Mouse (Mus musculus) cerebellum, adult 9-10 months (tissue): ENCODE measurements around the gene B4galnt1.
"Not testable (repeated sequence)": the region's sequence is repeated elsewhere in the genome, so short reads cannot be mapped to it uniquely, and the experiment has no call there.

Experiments used
- DNase-seq: peaks from one replicate; pipeline ENCODE4 v3.0.0; 2022

The B4galnt1 gene

DNA sequence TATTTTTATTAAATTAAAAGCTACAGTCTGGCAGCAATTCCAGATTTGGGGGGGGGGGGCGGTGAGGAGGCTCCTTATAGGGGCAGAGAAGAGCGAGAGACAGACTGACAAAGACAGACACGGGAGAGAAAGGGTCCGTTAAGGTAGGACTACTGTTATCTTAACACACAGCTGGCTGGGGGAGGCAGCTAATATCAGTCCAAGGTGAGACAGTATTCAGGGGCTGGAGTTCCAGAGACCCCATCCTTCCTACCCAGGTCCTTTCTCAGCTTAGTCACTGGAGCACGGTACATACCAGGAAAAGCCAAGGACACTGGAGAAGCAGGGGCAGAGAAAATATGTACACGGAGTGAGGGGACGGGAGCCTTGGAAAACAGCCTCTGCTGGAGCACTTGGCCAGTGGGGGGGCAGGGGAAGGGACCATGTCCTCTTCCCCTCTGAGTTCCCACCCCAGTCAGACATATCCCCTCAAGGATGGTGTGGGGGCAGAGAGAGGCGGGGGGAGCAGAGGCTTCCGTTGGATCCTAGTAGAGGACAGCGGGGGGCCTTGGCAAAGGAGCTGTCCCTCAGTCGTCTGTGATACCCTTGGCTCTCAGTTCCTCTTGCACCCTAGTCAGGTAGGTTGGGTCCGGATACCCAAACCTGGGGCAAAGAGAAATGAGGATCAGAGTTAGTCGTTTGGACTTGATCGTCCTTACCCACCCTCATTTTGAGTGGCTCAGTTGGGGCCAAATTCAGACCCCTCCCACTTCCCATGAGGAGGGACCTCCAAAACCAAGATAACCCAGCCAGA, 25.6 kb downstream of the B4galnt1 start:
- DNase-seq, result no peak

DNA sequence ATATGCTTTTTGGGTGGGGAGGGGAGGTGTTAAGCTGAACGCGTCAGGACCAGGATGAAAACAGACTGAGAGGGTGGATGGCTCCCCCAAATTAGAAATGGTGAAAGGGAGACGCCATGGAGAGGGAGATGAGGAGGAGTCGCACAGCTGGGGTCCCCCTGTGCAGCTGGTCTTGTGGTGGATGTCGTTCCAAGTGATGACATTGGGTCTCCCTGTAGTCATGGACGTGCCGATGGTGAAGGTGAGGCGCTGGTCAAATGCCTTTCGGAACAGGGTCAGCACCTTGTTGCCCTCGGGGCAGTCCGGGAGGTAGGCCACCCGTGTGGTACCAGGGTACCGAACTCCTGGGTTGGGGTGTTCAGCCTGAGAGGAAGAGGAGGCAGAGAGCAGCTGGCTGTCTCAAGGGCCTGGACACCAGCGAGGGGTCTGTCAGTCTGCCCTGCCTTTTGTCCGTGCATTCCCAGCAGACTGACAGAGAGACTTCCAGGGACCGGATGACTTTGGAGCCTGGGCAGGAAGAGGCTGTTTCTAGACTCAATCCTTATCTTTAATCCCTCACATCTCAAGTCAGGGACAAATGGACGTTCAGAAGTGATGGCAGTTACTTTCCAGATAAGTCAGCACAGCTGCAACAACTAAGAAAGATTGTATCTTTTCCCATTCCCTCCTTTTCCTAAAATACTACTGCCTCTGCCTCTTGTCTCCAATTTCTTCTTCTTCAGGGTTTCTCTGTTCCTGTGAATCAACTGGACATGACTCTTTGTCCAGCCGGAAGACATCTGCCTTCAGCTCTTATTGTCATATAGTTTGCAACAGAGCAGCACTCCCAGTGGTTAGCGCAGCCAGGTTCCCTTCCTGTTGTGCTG, 26.4 kb downstream of the B4galnt1 start:
- DNase-seq, result no peak

DNA sequence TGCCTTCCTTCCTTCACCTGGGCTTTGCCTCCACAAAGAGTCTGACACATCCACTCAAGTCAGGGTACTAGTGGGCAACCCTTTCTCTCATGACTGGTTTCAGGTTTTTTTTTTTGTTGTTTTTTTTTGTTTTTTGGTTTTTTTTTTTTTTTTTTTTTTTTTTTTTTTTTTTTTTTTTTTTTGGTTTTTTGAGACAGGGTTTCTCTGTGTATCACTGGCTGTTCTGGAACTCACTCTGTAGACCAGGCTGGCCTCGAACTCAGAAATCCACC, 27.0 kb downstream of the B4galnt1 start:
- not testable (repeated sequence) for DNase-seq

DNA sequence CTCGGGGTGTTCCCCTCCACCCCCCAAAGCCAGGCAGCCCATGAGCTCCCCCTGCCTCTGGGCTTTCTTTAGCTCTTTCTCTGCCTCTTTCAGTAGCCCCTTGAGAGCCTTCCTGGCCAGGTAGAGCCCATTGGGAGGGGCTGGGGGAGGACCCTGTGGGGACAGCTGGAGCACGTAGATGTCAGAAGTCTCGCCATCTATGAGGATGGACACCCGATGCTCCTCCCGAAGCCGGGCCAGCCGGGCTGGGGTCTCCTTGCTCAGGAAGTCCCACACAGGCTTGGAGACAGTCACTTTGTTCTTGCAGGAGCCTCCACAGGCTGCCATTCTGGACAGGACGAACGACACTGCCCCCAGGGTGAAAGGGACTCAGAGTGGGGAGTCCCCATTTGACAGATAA, 28.0 kb downstream of the B4galnt1 start:
- DNase-seq, result no peak

DNA sequence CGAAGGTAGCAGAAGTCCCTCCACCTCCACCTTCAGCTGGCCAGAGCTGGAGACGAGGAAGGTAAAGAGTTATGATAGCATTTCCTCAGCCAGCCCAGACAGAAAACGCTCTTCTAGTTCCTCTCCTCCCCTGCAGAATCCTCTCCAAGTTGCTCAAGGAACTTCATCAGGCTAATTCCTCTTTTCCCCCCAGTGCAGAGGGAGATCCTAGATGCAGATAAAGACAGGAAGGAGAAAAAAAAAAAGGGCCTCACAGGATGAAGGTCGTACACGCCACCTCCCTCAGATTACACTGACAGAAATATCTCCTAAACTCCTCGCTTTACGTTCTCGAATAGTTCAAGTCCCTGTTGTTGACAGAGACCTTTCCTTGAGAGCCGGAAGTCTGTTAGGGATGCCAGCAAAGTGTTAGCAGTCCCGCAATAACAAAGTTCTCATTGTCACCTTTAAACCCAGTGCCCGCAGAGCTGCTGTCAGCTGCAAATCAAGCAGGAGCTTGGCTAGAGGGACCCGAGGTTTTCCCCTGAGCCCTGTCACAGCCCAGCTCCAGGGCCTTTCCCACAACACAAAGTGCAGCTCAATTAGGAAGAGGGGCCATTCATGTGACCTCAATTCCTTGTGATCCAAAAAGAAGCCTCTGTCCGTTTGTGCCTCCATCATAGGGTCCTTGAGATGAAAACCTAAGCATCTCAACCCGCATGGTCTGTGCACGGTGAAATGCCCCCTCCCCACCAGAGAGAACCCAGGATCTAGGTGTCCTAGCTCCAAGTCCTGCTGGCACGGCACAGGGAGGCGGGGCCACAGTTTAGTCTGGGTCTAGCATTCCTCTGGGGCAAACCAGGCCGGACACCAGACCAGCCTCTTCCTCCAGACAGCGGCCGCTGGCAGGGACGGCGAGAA, 29.7 kb downstream of the B4galnt1 start:
- peak; percentile 78 for DNase-seq

DNA sequence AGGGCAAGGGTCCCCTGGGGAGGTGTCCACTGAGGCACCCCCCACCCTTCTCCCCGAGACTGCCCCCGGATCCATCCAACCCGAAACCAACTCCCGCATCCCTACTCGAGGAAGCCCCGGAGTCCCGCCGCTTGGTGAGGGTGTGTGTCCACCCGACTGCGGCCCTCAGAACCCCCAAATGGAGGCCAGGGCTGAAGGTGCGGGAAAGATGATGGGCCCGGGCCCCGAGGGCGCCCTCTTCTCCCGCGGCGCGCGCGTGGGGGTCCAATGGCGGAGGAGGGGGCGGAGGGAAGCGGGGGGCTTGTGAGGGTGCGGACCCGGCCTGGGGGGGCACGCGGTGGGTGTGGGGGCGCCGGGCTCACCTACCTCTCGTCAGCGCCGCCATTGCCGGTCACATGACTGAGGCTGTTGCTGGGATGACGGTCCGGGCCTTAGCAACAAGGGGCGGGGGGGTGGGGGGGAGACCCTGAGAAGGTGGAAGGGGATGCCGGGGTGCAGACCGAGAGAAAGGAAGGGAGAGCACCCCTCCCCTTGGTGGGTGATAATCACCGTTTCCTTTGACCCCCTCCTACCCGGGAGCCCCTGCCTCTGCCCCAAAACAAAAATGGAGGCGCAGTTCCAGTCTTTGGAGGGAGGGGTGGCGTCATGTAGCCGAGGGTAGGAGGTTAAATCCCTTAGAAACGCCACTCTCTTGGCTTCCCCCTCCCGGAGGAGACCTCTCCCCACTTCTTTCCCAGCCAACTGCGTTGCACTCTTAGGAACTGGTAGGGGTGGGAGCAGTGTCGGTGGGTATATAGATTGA, 30.5 kb downstream of the B4galnt1 start, which contains the start of gene Dtx3:
Dtx3 (minus strand) TSS at position 401 of the 802 bp plus-strand sequence.
- DNase-seq, result no peak

DNA sequence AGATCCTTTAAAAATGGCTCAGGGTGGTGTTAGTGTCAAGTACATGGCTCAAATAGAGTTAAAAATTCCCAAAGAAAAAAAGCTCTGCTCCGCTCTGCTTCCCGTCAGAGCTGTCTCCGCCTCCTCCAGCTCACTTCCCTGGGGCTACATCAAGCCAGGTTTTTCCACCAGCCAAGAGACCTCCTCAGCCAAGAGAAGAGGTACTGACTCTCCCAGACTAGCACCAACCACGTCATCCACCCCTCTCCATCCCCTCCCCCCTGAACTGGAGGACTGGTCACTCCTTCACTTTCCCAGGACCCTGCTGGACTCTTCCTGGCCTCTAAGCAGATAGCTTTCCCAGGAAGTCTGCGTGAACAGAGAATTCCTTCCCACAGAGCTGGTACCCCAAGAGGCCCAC, 31.4 kb downstream of the B4galnt1 start:
- DNase-seq, result peak; percentile 76

DNA sequence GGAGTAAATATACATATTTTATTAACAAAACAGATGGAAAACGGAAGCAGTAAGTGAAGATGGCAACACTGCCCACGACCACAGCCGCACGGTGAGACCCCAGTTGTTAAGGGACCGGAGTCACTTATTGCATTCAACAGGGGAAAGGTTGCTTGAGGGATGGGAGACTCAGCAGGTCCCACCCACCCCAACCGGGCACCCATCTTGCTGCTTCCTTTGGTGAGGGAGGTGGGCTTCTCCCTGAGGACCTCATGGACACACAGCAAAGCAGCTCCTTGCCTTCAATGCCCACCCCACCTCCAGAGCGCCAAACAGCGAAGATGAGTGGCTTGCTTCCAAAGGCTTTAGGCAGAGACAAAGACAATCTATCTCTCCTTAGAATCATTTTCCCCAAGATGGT, 32.1 kb downstream of the B4galnt1 start:
- DNase-seq, result no peak

DNA sequence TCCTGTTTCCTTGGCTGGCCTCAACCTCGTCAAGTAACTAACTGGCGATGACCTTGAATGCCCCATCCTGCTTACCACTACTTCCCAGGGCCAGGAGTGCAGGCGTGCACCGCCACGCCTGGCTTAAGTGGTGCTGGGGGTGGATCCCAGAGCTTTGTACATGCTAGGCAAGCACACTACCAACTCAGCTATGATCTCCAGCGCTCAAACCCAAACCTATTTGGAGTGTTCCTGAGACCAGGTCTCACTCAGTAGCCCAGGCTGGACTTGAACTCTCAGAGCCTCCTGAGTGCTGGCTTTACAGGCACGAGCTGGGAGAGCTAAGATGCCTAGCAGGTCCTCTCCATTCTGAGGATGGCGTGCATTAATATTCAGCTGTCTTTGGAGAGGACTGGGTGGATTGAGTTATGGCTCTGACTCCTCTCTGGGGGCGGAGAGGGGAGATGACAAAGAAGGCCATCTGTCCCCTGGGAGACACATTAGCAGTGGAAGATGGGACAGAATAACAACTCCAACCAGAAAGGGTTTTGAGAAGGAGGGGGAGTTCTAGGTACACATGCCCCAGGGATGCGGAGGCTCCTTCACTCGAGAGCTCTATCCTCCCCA, 32.6 kb downstream of the B4galnt1 start:
- no peak for DNase-seq

DNA sequence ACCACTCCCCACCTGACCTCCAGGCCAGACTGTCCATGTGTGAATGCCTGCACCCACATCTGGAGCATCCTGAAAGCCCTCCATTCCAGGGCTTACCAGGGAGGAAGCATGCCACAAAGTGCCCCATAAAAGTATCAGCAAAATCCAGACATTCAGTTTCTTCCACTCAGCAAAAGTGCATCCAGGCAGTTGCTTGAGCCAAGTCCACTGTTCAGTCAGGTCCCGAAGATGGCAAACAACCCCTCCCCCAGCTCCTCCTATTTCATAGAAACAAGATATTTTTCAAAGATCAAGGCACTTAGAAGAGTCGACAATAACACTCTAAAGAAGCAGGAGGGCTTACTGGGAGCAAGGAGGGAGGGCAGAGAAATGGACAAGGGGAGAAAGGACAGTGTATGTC, 33.5 kb downstream of the B4galnt1 start:
- DNase-seq, result no peak

DNA sequence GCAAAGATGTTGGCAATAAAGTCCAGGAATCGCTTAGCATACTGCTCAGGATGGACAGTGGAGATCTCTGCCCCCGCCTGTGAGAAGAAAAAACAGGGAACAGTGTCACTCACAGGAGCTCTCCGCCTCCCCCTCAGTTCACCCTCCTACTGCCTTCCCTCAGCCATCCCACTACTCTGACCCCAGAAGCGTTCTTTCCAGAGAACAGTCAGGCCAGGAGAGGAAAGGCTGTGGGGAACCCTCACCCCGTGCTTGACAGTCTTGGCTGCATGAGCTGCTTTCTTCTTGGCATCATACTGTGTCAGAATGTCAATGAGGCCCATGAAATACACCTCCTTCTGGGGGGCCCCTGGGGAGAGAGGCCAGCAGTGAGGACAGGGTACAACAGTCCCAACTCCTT, 34.0 kb downstream of the B4galnt1 start:
- no peak for DNase-seq

DNA sequence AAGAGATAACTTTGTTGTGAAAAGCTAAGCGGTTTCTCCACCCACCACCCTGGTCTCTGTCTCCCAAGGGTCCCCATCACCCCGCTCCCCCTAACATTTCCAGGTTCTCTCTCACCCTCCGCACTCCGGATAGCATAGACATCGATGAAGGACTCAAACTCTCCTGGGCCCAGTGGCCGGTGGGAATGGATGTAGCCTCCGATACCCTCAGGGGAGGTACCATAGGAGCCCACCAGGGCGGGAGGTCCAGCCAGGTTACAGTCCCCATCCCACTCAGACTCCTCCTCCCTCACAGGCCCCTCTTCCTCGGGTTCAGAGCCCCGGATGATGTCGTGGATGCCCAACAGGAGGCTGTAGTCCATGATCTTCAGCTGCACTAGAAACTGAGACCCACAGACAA, 34.4 kb downstream of the B4galnt1 start:
- DNase-seq, result no peak

DNA sequence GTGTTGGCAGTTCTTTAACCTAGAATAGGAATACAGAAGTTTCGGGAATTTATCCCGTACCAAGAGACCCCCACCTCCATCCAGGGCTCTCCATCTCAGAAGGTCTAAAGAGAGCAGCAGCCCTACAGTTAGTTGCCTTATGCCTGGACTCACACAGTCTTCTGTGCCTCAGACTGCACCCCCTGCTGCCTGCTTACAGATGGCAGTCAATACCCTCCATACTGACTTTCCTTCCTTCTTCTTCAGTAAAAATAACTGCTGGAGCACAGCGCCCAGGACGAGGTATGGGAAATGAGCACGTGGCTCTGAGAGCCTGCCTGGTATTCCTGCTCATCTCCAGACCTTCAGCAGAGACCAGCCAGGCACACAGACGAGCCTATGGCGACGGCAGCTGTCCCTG, 35.3 kb downstream of the B4galnt1 start:
- no peak for DNase-seq

DNA sequence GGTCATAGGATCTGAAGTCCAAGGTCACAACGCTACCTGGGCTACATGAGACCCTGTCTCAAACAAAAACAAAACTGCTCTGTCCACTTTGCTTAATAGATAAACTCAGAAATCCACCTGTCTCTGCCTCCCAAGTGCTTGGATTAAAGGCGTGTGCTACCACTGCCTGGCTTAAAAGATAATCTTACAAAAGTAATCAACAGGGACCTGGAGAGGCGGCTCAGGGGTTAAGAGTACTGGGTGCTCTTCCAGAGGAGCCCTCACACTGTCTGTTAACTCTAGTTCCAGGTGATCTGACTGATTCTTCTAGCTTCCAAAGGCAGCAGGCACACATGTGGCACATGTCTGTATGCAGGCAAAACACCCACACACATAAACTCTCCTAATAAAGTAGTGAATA, 38.1 kb downstream of the B4galnt1 start:
- DNase-seq, result no peak

DNA sequence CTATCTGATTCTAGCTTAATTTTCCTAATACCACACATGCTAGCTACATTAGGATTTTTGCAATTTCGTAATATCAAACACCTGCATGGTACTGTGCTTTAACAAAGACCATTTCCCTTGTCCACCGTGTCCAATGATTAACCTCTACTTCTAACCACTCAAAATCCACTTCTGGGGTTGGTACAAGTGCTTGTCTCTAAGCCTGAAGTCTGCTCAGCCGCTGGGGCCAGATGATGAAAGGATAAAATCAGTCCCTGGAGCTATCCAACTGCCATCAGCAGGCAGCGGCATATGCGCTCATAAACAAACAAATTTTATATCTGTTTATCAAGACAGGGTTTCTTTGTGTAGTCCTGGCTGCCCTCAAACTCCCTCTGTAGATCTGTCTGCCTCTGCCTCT, 39.6 kb downstream of the B4galnt1 start:
- DNase-seq, result no peak

DNA sequence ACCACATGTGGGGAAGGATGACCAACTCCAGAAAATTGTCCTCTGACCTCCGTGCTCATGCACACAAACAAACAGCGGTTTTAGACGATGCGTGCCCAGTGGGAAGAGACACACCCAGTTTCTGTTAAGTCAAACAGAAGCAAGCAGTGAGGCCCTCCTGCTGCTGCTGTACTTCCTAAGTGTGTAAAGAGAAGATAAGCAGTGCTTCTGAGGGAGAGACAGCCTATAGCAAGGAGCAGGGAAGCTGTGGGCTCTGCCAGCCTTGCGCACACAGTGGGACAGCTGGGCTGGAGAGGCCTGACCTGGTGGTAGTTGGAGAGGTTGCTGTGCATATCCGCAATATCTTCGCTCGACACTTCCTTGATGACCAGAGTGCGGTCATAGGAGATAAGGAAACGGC, 40.3 kb downstream of the B4galnt1 start:
- no peak for DNase-seq

DNA sequence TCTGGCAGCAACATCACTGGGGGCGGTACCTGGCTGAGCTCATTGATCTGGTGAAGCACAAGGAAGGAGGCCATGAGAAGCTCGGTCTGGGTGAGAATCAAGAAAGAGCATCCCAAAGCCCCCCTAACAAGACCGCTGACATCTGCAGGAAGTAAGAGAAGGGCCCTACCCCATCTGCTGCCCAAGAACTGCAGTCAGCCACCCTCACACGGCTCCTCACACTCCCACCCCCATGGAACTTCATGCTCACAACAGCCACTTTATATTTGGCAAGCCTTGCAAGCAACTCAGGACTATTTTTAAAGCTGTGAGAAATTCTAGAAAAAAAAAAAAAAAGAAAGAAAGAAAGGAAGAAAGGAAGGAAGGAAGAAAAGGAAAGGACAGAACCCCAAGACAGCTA, 43.9 kb downstream of the B4galnt1 start:
- no peak for DNase-seq

DNA sequence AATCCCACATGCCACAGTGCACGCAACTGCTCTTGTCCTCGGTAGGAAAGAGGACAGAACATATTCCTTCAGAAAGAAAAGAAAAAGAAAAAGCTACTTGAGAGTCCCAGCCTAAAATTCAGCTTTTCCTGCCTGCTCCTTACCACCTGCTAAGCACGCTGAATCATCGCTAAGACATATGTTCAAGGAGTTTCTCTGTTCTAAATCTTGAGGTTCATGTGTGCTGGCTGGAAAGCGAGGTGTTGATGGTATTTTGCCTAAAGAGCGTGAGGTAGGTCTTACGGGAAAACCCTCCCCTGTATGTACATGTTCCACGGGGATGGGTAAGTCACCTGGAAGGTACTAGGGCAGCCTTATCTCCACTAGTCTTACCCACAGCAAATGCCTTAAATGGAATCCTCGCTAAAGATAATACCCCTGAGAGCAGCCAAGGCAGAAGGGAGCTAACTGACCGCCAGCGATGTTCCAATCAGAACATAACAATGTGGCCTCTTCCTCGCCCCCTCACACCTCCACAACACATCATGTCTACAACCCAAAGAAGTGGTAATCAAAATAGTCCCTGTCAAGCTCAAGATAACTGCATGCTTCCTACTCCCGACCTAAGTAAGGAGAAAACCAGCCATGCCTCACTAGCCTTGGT, 45.0 kb downstream of the B4galnt1 start:
- DNase-seq, result no peak

DNA sequence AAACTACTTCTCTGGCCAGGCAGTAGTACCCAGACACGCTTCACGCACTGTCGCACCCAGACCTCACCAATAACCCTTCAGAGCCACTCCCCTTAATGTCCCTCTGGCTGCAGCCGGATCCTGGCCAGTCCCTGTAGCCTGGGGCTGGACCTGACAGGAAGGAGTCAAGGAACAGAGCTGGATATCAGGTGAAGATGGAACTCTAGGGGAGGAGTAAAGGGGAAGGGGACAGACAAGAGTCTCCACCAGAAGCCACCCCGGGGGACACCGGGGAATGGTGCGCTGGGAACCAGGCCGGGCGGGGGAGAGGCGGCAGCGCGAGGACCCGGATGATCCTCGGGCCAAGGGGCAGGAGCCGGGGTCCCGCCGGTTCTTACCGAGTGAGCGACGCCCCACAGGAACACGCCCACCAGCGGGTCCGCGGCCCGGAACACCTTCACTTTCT, 46.0 kb downstream of the B4galnt1 start:
- no peak for DNase-seq

DNA sequence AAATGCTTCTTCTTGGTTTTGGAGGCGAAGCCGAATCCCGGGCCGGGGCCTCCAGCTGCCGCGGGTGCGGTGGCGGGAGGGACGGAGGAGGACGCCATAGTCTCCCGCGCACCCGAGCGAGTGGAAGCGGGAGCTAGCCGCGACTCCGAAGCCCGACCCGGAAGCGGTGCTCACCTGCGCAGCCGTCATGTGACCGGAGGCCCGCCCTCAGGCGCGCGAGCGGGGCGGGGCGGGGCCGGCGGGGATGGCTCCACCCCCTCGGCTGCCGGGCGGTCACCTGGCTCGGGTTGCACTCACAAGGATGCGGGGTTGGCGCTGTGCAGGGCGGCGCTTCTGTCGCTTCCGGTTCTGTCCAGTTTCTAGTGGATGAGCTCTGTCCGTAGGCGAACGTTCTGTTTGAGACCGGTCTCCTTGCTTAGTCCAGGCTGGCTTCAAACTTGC, 46.4 kb downstream of the B4galnt1 start, which contains the start of gene Pip4k2c:
Pip4k2c (minus strand) TSS at position 172 of the 441 bp plus-strand sequence.
- DNase-seq, result peak; percentile 92

DNA sequence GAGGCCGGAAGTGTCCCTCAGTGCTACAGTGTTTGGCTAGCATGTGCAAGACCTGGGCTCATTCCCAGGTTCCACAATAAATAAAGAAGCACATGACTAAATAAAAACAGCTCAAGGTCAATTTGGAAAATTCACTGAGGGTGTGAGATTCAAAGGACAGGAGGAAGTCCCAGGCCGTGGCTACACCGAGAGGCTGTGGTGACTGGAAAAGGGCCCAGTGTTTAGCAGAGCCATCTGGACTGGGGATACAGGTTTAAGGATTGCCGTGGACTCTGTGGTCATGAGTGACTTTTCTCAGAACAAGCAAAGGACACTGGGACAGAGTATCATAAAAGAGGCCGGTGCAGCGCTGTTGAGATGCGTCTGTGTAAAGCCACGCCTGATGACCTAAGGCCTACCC, 48.2 kb downstream of the B4galnt1 start:
- peak; percentile 65 for DNase-seq
